Mouse (Mus musculus): ENCODE results near the gene Syt14. TPM values are rescaled to one million over a fixed set of nuclear protein-coding genes. Genes with fewer than 3 reads are reported as not detected.
A peak's percentile ranks its signal among the peaks of the same experiment; 100 is the strongest.

The Syt14 gene
- polyA plus RNA-seq (2012; rRNA removed): 2.0 and 2.2 TPM in 2 replicates
- polyA plus RNA-seq (2014; fragmentation: Nextera tagmentation; extraction: Ambion mirVana): 2.9 TPM in 2 replicates

DNA sequence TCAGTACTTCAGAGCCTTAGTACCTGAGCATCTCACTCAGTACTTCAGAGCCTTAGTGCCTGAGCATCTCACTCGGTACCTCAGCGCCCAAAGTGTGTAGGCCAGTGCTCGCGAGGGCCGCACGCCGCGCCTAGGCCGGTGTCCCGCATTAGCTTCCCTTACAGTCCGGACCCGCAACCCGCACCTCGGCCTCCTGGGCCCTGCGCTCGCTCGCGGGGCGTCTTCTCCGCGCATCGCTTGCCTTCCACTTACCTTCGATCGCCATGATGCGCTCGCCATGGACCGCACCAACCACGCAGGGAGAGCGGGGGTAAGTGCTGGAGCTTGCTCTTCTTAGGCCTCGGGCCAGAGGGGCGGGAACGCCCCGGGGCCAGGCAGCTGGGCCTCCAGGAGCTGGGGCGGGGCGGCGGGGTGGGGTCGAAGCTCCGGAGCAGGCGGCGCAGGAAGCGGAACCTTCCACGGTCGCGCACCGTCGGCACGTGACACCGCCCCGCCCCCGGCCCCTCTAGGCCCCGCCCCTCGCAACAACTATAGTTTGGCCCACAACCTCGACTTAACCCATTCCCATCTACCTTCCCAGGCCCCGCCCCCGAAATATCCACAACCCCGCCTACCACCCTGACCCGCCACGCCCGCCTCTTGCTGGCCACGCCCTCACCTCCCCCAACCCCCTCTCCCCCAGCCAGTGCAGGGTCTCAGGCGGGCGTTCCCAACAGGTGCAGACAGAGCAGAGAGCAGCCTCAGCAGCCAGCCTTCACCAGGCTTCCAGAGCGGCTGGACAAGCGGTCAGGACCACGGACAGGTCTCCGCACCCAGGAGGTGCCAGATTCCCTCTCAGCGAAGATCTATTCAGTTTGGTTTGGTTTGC is at the start of gene Syt14:
TSS of gene Syt14 (minus strand) at position 405 of the 868 bp plus-strand sequence.
- Histone ChIP-seq H3K27me3 (ENCODE audit: control insufficient read depth, insufficient read depth, low read length) (no peaks in the 10 kb centered on the region), H3K9me3 (ENCODE audit: control insufficient read depth, low read length) (no peaks in the 10 kb centered on the region), H3K4me3 (replicated peaks; ENCODE audit: low read length) (peak within 1 kb of the TSS; percentile 67), H3K27ac (replicated peaks; ENCODE audit: low read depth, low read length) (no peak within 1 kb of the TSS), H3K4me2 (replicated peaks; ENCODE audit: low read depth, low read length, severe bottlenecking) (peak within 1 kb of the TSS; percentile 88), H3K4me1 (ENCODE audit: control insufficient read depth, insufficient read depth, low read length) (peaks cover 6% of the 10 kb centered on the region), H3K9ac (ENCODE audit: low read depth, low read length, severe bottlenecking) (peak within 1 kb of the TSS; percentile 64), H3K36me3 (ENCODE audit: control insufficient read depth, insufficient read depth, low read length) (no peaks in the 10 kb centered on the region)
- DNase-seq (ENCODE audit: low spot score) (peak; percentile 88), ATAC-seq (ENCODE audit: low FRiP score, low read depth) (peak; percentile 94)
- 3% methylated on average over 44 of the region's 67 CpGs for WGBS
- no peak for TF ChIP-seq POLR2A (IDR thresholded peaks at IDR 0.05; ENCODE audit: borderline replicate concordance, extremely low read depth, insufficient read depth, insufficient read length)

DNA sequence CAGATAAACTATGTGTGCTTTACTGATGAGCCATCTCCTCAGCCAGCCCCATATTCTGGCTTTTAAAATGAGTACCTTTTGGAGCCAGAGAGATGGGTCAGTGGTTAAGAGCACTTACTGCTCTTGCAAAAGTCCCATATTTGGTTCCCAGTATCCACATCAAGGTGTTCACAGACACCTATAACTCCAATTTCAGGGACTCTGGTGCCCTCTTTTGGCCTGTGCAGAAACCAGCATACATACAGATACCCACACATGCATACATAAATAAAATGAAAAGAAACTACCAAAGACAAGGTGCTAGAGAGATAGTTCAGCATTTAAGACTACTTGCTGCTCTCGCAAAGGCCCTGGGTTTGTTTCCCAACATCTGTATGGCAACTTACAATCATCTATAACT is 48.4 kb upstream of the Syt14 start:
- H3K9ac ChIP-seq (ENCODE audit: low read depth, low read length, severe bottlenecking): no peak overlapping the region
- no peaks in the 10 kb centered on the region for H3K27me3 ChIP-seq (ENCODE audit: control insufficient read depth, insufficient read depth, low read length)
- H3K4me1 ChIP-seq (ENCODE audit: control insufficient read depth, insufficient read depth, low read length): peaks cover 30% of the 10 kb centered on the region
- no peaks in the 10 kb centered on the region for H3K36me3 ChIP-seq (ENCODE audit: control insufficient read depth, insufficient read depth, low read length)
- no peak overlapping the region for H3K4me2 ChIP-seq (replicated peaks; ENCODE audit: low read depth, low read length, severe bottlenecking)
- DNase-seq (ENCODE audit: low spot score): no peak
- H3K27ac ChIP-seq (replicated peaks; ENCODE audit: low read depth, low read length): no peak overlapping the region
- 85% methylated on average over 1 of the region's 1 CpGs for WGBS
- no peak for ATAC-seq (ENCODE audit: low FRiP score, low read depth)
- H3K9me3 ChIP-seq (ENCODE audit: control insufficient read depth, low read length): no peaks in the 10 kb centered on the region
- H3K4me3 ChIP-seq (replicated peaks; ENCODE audit: low read length): no peak overlapping the region
- TF ChIP-seq POLR2A (IDR thresholded peaks at IDR 0.05; ENCODE audit: borderline replicate concordance, extremely low read depth, insufficient read depth, insufficient read length): no peak

DNA sequence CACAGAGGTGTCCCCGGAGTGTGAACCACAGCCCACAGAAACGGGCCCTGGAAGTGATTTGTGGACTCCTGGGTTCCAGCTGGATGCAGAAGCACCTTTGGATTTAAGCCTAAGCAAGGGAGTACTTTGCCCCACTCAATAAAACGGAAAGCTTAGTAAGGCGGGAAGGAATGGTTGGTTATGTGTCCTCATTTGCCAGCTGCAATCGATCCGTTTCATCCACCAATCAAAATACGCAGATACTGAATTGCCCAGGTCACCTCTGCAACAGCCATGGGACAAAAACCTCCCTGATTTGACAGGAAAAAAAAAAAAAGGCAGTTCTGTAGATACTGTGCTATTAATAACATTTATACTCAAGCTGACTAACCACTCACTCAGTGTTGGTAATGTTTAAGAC is 47.5 kb upstream of the Syt14 start:
- Histone ChIP-seq H3K4me3 (replicated peaks; ENCODE audit: low read length) (no peak overlapping the region), H3K4me1 (ENCODE audit: control insufficient read depth, insufficient read depth, low read length) (peaks cover 30% of the 10 kb centered on the region), H3K27ac (replicated peaks; ENCODE audit: low read depth, low read length) (no peak overlapping the region), H3K4me2 (replicated peaks; ENCODE audit: low read depth, low read length, severe bottlenecking) (no peak overlapping the region), H3K36me3 (ENCODE audit: control insufficient read depth, insufficient read depth, low read length) (no peaks in the 10 kb centered on the region), H3K9me3 (ENCODE audit: control insufficient read depth, low read length) (no peaks in the 10 kb centered on the region), H3K27me3 (ENCODE audit: control insufficient read depth, insufficient read depth, low read length) (no peaks in the 10 kb centered on the region), H3K9ac (ENCODE audit: low read depth, low read length, severe bottlenecking) (no peak overlapping the region)
- TF ChIP-seq POLR2A (IDR thresholded peaks at IDR 0.05; ENCODE audit: borderline replicate concordance, extremely low read depth, insufficient read depth, insufficient read length): no peak
- 43% methylated on average over 7 of the region's 7 CpGs for WGBS
- no peak for ATAC-seq (ENCODE audit: low FRiP score, low read depth)
- no peak for DNase-seq (ENCODE audit: low spot score)

DNA sequence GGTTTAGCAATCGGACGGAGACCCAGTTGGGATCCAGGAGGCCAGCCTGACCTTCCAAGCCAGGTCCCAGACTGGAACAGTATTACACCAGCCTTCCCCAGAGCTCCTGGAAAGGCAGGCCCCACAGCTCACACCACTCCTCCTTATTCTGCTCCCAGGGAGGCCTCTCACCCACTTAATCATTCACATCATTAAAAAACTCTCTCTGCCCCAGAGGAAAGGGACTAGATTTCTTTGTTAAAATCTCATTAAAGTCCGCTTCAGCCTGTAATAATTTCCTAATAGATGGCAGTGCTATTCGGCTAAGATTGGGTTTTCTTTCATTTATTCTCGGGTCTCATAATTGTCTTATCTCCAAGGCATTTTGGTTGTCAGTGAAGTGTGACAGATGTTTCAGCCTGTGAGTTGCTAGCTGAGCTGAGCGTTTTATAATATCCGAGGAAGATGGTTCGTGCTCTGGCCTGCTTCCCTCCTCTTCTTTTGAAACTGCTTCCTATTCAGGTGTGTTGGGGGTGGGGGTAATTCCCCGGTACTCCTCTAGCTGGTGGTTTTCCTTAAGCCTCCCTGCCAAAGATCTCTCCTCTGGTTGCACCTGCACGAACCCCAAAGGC is 46.8 kb upstream of the Syt14 start:
- peaks cover 25% of the 10 kb centered on the region for H3K4me1 ChIP-seq (ENCODE audit: control insufficient read depth, insufficient read depth, low read length)
- 23% methylated on average over 10 of the region's 10 CpGs for WGBS
- no peaks in the 10 kb centered on the region for H3K27me3 ChIP-seq (ENCODE audit: control insufficient read depth, insufficient read depth, low read length)
- no peak overlapping the region for H3K4me2 ChIP-seq (replicated peaks; ENCODE audit: low read depth, low read length, severe bottlenecking)
- H3K9ac ChIP-seq (ENCODE audit: low read depth, low read length, severe bottlenecking): no peak overlapping the region
- no peak for ATAC-seq (ENCODE audit: low FRiP score, low read depth)
- no peaks in the 10 kb centered on the region for H3K9me3 ChIP-seq (ENCODE audit: control insufficient read depth, low read length)
- H3K27ac ChIP-seq (replicated peaks; ENCODE audit: low read depth, low read length): no peak overlapping the region
- no peaks in the 10 kb centered on the region for H3K36me3 ChIP-seq (ENCODE audit: control insufficient read depth, insufficient read depth, low read length)
- TF ChIP-seq POLR2A (IDR thresholded peaks at IDR 0.05; ENCODE audit: borderline replicate concordance, extremely low read depth, insufficient read depth, insufficient read length): no peak
- DNase-seq (ENCODE audit: low spot score): no peak
- H3K4me3 ChIP-seq (replicated peaks; ENCODE audit: low read length): no peak overlapping the region

DNA sequence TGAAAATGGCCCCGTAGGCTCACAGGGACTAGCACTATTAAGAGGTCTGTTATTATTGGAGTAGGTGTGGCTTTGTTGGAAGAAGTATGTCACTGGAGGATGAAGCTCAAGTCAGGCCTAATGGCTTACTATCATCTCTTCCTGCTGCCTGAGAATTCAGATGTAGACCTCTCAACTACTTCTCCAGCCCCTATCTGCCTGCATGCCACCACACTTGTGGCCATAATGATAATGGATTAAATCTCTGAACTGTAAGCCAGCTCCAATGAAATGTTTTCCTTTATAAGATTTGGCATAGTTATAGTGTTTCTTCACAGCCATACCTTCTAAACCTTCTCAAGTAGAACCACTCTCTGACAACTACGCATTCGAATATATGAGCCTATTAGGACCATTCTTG is 27.0 kb upstream of the Syt14 start:
- WGBS: 91% methylated on average over 3 of the region's 3 CpGs
- Histone ChIP-seq H3K27me3 (ENCODE audit: control insufficient read depth, insufficient read depth, low read length) (no peaks in the 10 kb centered on the region), H3K36me3 (ENCODE audit: control insufficient read depth, insufficient read depth, low read length) (no peaks in the 10 kb centered on the region), H3K4me3 (replicated peaks; ENCODE audit: low read length) (no peak overlapping the region), H3K9me3 (ENCODE audit: control insufficient read depth, low read length) (no peaks in the 10 kb centered on the region), H3K4me2 (replicated peaks; ENCODE audit: low read depth, low read length, severe bottlenecking) (no peak overlapping the region), H3K4me1 (ENCODE audit: control insufficient read depth, insufficient read depth, low read length) (no peaks in the 10 kb centered on the region), H3K9ac (ENCODE audit: low read depth, low read length, severe bottlenecking) (no peak overlapping the region), H3K27ac (replicated peaks; ENCODE audit: low read depth, low read length) (no peak overlapping the region)
- ATAC-seq (ENCODE audit: low FRiP score, low read depth): no peak
- no peak for TF ChIP-seq POLR2A (IDR thresholded peaks at IDR 0.05; ENCODE audit: borderline replicate concordance, extremely low read depth, insufficient read depth, insufficient read length)
- DNase-seq (ENCODE audit: low spot score): no peak

Measured in limb, embryonic 14.5 days (tissue).